Mouse (Mus musculus) megakaryocyte, adult 5-6 weeks (primary cell): ENCODE measurements around the gene Gtf2a2. TPM values are rescaled to one million over a fixed set of nuclear protein-coding genes. Genes with fewer than 3 reads are reported as not detected.

Experiments used
- ATAC-seq: 2 replicates; pipeline ENCODE4 v1.8.0; 2016; ENCODE audit warnings: mild to moderate bottlenecking, inconsistent platforms; ENCODE audit not compliant: poor library complexity, severe bottlenecking
- total RNA-seq, 2 experiments: library from RNA; stranded (forward) in 1 of 2; stranded (reverse) in 1 of 2; fragments of 153-499, 151-499 nt in 1 of 2; fragments of 221-1000, 200-1000 nt in 1 of 2; gene quantifications; 2 replicates each; pipeline versions ENCODE4 v1.2.3 to v1.2.4; 2015 to 2017

Gtf2a2 gene
- total RNA-seq, 2 experiments from 2014 or later = 126 to 130 TPM

DNA sequence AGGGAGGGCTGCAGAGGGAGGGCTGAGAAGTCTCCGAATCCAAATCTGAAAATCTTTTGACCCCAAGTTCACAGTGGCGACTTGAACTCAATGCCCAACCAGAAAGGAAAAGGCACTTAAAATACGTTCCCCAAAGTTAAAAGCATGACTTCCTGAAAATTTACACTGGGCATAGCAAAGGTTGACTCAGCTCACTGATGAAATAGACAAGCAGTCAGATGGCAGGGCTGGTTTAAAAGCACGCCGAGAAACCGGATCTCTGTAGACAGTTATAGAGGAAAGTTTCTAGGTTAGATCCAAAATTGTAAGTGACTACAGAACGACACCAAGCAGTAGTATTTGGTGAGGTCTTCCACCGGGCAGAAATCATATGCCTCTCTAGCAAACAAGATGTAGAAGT, 37.5 kb downstream of the Gtf2a2 start:
- ATAC-seq = no peak

DNA sequence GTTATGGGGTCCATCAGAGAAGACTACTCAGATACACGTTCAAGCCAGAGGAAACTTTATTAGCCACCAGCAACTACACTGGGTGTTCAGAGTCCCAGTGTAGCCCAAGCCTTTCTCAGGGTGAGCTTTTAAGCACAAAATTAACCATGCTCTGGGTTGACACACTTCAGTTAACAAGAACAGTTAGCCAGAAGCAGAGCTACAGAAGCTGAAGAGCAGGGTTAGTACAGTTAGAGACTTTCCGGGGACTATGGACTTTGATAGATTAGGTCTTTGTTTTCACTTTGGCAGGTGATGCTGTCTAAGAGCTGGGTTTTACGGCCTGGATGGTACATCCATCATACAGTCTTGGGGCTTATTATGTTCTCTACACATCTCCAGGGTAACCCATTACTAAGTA, 40.4 kb downstream of the Gtf2a2 start:
- ATAC-seq = no peak

DNA sequence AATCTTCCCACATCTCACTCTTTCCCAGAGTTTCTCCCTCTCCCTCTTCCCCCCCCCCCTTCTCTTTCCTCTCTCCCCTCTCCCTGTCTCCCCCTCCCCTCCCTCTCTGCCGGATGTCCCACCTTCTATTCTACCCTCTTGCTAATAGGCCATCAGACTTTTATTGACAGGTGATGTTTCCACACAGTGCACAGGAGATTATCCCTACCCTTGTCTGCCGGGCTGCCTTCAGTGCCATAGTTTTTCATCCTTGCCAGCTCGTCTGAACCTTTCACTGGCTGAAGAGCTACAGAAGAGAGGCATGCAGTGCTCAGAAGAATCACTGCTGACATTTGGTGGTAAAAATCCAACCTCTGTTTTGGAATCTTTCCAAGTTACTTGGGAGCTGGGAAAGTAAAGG, 41.1 kb downstream of the Gtf2a2 start:
- no peak for ATAC-seq

DNA sequence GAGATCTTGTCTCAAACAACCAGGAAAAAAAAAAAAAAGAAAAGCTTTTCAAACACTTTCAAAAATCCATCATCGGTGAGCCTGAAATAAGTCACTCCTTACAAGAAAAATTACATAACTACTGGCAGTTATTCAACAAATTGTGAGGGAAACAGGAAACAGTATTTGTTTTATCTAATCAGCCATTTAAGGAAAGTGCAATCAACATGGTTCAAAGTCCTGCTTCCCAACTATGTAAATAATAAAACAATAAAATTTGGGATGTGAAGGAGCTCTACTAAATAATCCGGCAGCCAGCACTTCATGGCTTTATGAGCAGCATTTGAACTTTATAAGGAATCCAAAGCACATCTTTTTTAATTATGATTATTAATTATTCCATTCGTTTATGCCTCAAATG, 49.7 kb downstream of the Gtf2a2 start:
- no peak for ATAC-seq

DNA sequence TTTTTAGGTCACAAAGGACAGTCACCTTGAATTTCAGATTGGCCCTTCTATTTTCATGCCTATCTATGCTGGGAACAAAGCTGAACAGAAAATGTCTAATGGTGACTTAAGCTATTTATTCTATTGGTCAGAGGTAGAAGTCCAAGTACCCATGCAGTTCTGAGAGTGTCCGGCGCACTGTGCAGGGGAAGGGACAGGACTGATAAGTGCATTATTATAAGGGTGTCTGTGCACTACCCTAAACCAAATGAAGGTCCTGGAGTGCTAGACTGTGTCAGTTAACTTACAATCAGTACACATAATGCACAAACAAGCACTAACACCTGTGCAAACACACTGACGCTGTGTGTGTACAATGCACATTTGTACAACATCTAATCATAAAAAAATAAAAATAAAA, 55.1 kb downstream of the Gtf2a2 start:
- no peak for ATAC-seq

DNA sequence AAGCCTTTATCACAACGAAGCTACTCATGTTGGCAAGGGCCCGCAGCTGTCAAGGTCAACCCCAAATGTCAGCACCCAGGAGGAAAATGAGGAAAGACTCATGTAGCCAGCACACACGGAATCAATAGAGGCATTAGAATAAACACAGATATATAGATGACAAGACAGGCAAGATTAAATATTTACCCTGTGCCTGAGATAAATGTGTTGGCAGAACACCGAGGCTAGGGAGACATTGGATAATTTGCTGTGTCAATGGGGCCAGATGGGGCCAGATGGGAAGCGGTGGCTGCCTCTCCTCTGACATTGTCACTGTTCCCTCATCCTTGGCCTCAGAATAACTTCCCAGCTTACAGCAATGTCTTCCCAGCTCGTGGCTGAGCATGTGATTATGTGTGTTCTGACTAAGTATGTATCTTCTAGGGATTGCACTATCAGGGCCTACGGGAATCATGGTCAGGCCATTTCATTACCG, 57.6 kb downstream of the Gtf2a2 start:
- no peak for ATAC-seq

DNA sequence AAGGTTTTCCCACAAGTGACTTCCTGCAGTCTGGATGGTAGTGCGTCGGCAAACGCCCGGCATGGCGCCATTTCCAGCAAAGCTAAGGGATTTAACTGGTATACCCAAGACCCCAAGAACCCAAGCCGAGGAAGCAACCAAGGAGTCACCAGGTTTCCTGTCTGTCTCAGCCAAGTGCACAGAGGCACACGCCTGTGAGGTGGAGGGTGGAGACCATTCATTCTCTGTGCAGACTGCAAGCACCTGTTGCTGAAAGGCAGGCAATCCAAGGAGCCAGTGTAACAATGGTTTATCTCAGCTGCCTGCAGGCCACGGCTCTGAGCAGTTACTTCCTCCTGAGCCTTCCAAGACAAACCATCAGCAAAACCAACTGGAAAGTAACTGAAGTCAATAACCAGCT, 60.0 kb downstream of the Gtf2a2 start:
- ATAC-seq = no peak

Other genes starting within 250 kb of the Gtf2a2 start
- gene Bnip2, start 23.1 kb upstream of the Gtf2a2 start, total RNA-seq (2015) = 123 and 131 TPM in 2 replicates
- 196 and 207 TPM in 2 replicates for gene Bnip2, start 23.1 kb upstream of the Gtf2a2 start, total RNA-seq (2017)
- gene Gcnt3, start 25.5 kb downstream of the Gtf2a2 start, total RNA-seq (2015) = not detected in 2 replicates
- not detected in 2 replicates for gene Gcnt3, start 25.5 kb downstream of the Gtf2a2 start, total RNA-seq (2017)
- not detected in 2 replicates for gene Fam81a, start 130.0 kb downstream of the Gtf2a2 start, total RNA-seq (2015)
- gene Fam81a, start 130.0 kb downstream of the Gtf2a2 start, total RNA-seq (2017) = 0.07 TPM in 1 of 2 replicates, not detected in the other
- gene Myo1e, start 194.8 kb downstream of the Gtf2a2 start, total RNA-seq (2015) = 0.59 TPM in 1 of 2 replicates, not detected in the other
- 0.51 and 1.1 TPM in 2 replicates for gene Myo1e, start 194.8 kb downstream of the Gtf2a2 start, total RNA-seq (2017)